Mouse (Mus musculus) liver, embryonic 13.5 days (tissue): ENCODE data around the gene Ssbp1. TPM values are rescaled to one million over a fixed set of nuclear protein-coding genes. Genes with fewer than 3 reads are reported as not detected.
A peak's percentile ranks its signal among the peaks of the same experiment; 100 is the strongest.

Experiments
- ATAC-seq: fragments of 200-750 bp; cut with Nextera tagmentation; 2 replicates; pipeline ENCODE4 v1.8.0; 2017; ENCODE audit warnings: low read depth, mild to moderate bottlenecking, moderate number of reproducible peaks, moderate library complexity
- DNase-seq: peaks from one replicate; pipeline ENCODE4 v3.0.0; 2022
- H3K27ac ChIP-seq: fragments of 300-500 bp; sonication (generic); 2 replicates; pipeline ENCODE4 v1.5.1; 2015; ENCODE audit warnings: moderate library complexity, mild to moderate bottlenecking, inconsistent platforms
- H3K27me3 ChIP-seq: fragments of 300-500 bp; sonication (generic); 2 replicates; pipeline ENCODE4 v1.6.1; 2015; ENCODE audit warnings: mild to moderate bottlenecking, inconsistent platforms
- H3K36me3 ChIP-seq: fragments of 300-500 bp; sonication (generic); 2 replicates; pipeline ENCODE4 v1.6.1; 2015; ENCODE audit warnings: mild to moderate bottlenecking, inconsistent platforms
- H3K4me1 ChIP-seq: fragments of 300-500 bp; sonication (generic); replicated peaks from 2 replicates; pipeline ENCODE4 v1.6.1; 2015; ENCODE audit warnings: inconsistent platforms
- H3K4me2 ChIP-seq: fragments of 300-500 bp; sonication (generic); 2 replicates; pipeline ENCODE4 v1.6.1; 2015; ENCODE audit warnings: inconsistent platforms, mild to moderate bottlenecking, moderate library complexity
- H3K4me3 ChIP-seq: fragments of 300-500 bp; sonication (generic); replicated peaks from 2 replicates; pipeline ENCODE4 v1.5.1; 2015; ENCODE audit warnings: mild to moderate bottlenecking, inconsistent platforms
- H3K9ac ChIP-seq: fragments of 300-500 bp; sonication (generic); 2 replicates; pipeline ENCODE4 v1.6.1; 2015; ENCODE audit warnings: mild to moderate bottlenecking, inconsistent platforms
- H3K9me3 ChIP-seq: fragments of 300-500 bp; sonication (generic); replicated peaks from 2 replicates; pipeline ENCODE4 v1.6.1; 2016; ENCODE audit warnings: inconsistent platforms
- WGBS: fragments of 180-500 bp; shearing (Covaris S2); methylation state at CpG from one replicate; pipeline ENCODE4 v1.1.7; 2015; ENCODE audit not compliant: insufficient replicate concordance; 5-methylcytosine and 5-hydroxymethylcytosine counted together
- polyA plus RNA-seq: library from polyadenylated mRNA; unstranded; fragments of >200 nt; fragmentation: Nextera tagmentation; extraction: Ambion mirVana; gene quantifications from 2 replicates; pipeline ENCODE4 v1.2.1, GENCODE M21; 2015

Gene Ssbp1
- polyA plus RNA-seq, 1 experiment from 2014 or later, result 94.1 TPM

DNA sequence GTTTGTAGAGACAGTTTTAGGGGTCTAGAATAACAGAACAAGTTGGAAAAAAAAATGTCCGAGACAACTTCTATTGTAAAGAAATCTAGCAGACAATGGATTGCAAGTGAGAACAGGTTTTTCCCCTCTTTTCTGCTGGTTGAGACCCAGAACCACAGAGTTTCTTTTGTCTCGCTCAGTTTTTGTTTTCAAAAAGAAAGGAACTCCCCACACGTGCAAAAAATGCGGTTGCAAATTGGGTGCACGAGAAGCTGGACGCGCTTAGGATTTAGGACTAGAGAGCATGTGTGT, 513 bp downstream of the Ssbp1 start:
- Histone ChIP-seq H3K4me3 (peak overlapping the region; percentile 83), H3K4me2 (peak overlapping the region; percentile 74), H3K4me1 (peaks cover 10% of the 10 kb centered on the region), H3K9me3 (no peaks in the 10 kb centered on the region), H3K36me3 (peaks cover 30% of the 10 kb centered on the region), H3K27me3 (no peaks in the 10 kb centered on the region), H3K9ac (peak overlapping the region; percentile 80), H3K27ac (peak overlapping the region; percentile 86)
- no peak for DNase-seq
- 1% methylated on average over 7 of the region's 7 CpGs for WGBS
- no peak for ATAC-seq

- Histone ChIP-seq H3K9me3 (no peaks in the 10 kb centered on the region), H3K9ac (no peak overlapping the region), H3K4me3 (no peak overlapping the region), H3K4me2 (no peak overlapping the region), H3K4me1 (peaks cover 10% of the 10 kb centered on the region), H3K27me3 (no peaks in the 10 kb centered on the region), H3K36me3 (peaks cover 54% of the 10 kb centered on the region), H3K27ac (no peak overlapping the region)
- 84% methylated on average over 4 of the region's 4 CpGs for WGBS
- ATAC-seq (no peak), DNase-seq (no peak)
These were observed 5.0 kb downstream of the Ssbp1 start for GRCm38 (mm10) chr6:40476132-40476531.

- H3K4me1 ChIP-seq, result no peaks in the 10 kb centered on the region
- no peak overlapping the region for H3K4me3 ChIP-seq
- no peak overlapping the region for H3K4me2 ChIP-seq
- ATAC-seq (no peak), DNase-seq (no peak)
- H3K9me3 ChIP-seq, result no peaks in the 10 kb centered on the region
- no peak overlapping the region for H3K27ac ChIP-seq
- H3K9ac ChIP-seq, result no peak overlapping the region
- WGBS, result 79% methylated on average over 1 of the region's 1 CpGs
- H3K27me3 ChIP-seq, result no peaks in the 10 kb centered on the region
- H3K36me3 ChIP-seq, result peaks cover 66% of the 10 kb centered on the region
These were observed 8.6 kb downstream of the Ssbp1 start for GRCm38 (mm10) chr6:40479705-40480104.

- no peak overlapping the region for H3K4me2 ChIP-seq
- H3K4me3 ChIP-seq, result no peak overlapping the region
- H3K27me3 ChIP-seq, result no peaks in the 10 kb centered on the region
- 78% methylated on average over 5 of the region's 5 CpGs for WGBS
- DNase-seq, result no peak
- no peaks in the 10 kb centered on the region for H3K4me1 ChIP-seq
- H3K9ac ChIP-seq, result no peak overlapping the region
- H3K9me3 ChIP-seq, result no peaks in the 10 kb centered on the region
- no peak for ATAC-seq
- no peak overlapping the region for H3K27ac ChIP-seq
- H3K36me3 ChIP-seq, result peaks cover 52% of the 10 kb centered on the region
These were observed 11.2 kb downstream of the Ssbp1 start for GRCm38 (mm10) chr6:40482318-40482717.

- Histone ChIP-seq H3K9ac (no peak within 1 kb of the TSS), H3K27me3 (no peaks in the 10 kb centered on the region), H3K4me1 (no peaks in the 10 kb centered on the region), H3K27ac (no peak within 1 kb of the TSS), H3K4me3 (no peak within 1 kb of the TSS), H3K4me2 (no peak within 1 kb of the TSS), H3K9me3 (no peaks in the 10 kb centered on the region), H3K36me3 (no peaks in the 10 kb centered on the region)
- DNase-seq (no peak), ATAC-seq (no peak)
These were observed 19.8 kb downstream of the Ssbp1 start, which contains the start of gene Tas2r137 for GRCm38 (mm10) chr6:40490933-40491332. Tas2r137 (plus strand) TSS chr6:40491233.

GRCm38 (mm10) chr6:40493229-40493628, 22.1 kb downstream of the Ssbp1 start, which contains the start of gene Tas2r108:
Tas2r108 (plus strand) TSS chr6:40493529.
- DNase-seq, result no peak
- H3K4me1 ChIP-seq, result no peaks in the 10 kb centered on the region
- H3K4me3 ChIP-seq, result no peak within 1 kb of the TSS
- no peak within 1 kb of the TSS for H3K27ac ChIP-seq
- H3K9ac ChIP-seq, result no peak within 1 kb of the TSS
- H3K27me3 ChIP-seq, result no peaks in the 10 kb centered on the region
- no peak for ATAC-seq
- H3K9me3 ChIP-seq, result no peaks in the 10 kb centered on the region
- WGBS, result 74% methylated on average over 3 of the region's 3 CpGs
- no peaks in the 10 kb centered on the region for H3K36me3 ChIP-seq
- H3K4me2 ChIP-seq, result no peak within 1 kb of the TSS

DNA sequence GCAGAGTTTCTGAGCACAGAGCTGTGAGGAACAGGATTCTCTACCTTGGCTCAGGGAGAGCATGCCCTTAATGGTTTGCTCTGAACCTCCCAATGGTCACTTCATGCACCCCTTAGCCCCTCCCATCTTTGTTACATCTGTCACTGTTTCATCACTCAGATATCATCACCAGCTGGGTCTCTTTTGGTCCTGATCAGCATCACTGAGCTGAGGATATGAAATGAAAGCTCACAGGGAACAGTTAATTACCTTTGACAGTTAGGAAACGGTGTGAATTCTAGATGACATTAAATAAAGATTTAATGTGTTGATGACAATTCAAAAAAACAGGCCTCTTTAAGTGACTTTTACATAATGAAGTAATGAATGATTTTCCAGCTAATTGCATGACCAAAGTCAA, 48.3 kb downstream of the Ssbp1 start, which contains the start of gene Prss37:
Prss37 (minus strand) TSS at position 101 of the 400 bp plus-strand sequence.
- no peaks in the 10 kb centered on the region for H3K9me3 ChIP-seq
- H3K27ac ChIP-seq, result no peak within 1 kb of the TSS
- H3K36me3 ChIP-seq, result no peaks in the 10 kb centered on the region
- 64% methylated on average over 1 of the region's 1 CpGs for WGBS
- H3K27me3 ChIP-seq, result no peaks in the 10 kb centered on the region
- H3K4me3 ChIP-seq, result no peak within 1 kb of the TSS
- DNase-seq (no peak), ATAC-seq (no peak)
- no peaks in the 10 kb centered on the region for H3K4me1 ChIP-seq
- H3K9ac ChIP-seq, result no peak within 1 kb of the TSS
- no peak within 1 kb of the TSS for H3K4me2 ChIP-seq

Other genes with a start within 250 kb of the Ssbp1 start
- 17.3 and 19.3 TPM in 2 replicates for gene Agk, start 146.2 kb upstream of the Ssbp1 start, polyA plus RNA-seq
- gene E330009J07Rik, start 35.2 kb upstream of the Ssbp1 start, polyA plus RNA-seq, result 0.98 and 1.0 TPM in 2 replicates
- gene Wee2, start 32.3 kb upstream of the Ssbp1 start, polyA plus RNA-seq, result not detected in 2 replicates
- gene Tas2r137, start 19.9 kb downstream of the Ssbp1 start, polyA plus RNA-seq, result not detected in 2 replicates
- not detected in 2 replicates for gene Tas2r108, start 22.2 kb downstream of the Ssbp1 start, polyA plus RNA-seq
- not detected in 2 replicates for gene Prss37, start 48.2 kb downstream of the Ssbp1 start, polyA plus RNA-seq
- gene Olfr461, start 83.7 kb downstream of the Ssbp1 start, polyA plus RNA-seq, result not detected in 2 replicates
- not detected in 2 replicates for gene Olfr460, start 98.1 kb downstream of the Ssbp1 start, polyA plus RNA-seq
- 4.8 and 5.4 TPM in 2 replicates for gene Clec5a, start 114.5 kb downstream of the Ssbp1 start, polyA plus RNA-seq
- gene Tas2r138, start 142.0 kb downstream of the Ssbp1 start, polyA plus RNA-seq, result not detected in 2 replicates
- gene Mgam, start 157.5 kb downstream of the Ssbp1 start, polyA plus RNA-seq, result 0.51 and 0.66 TPM in 2 replicates